Mouse (Mus musculus): ENCODE data around the gene Parp16.

DNA sequence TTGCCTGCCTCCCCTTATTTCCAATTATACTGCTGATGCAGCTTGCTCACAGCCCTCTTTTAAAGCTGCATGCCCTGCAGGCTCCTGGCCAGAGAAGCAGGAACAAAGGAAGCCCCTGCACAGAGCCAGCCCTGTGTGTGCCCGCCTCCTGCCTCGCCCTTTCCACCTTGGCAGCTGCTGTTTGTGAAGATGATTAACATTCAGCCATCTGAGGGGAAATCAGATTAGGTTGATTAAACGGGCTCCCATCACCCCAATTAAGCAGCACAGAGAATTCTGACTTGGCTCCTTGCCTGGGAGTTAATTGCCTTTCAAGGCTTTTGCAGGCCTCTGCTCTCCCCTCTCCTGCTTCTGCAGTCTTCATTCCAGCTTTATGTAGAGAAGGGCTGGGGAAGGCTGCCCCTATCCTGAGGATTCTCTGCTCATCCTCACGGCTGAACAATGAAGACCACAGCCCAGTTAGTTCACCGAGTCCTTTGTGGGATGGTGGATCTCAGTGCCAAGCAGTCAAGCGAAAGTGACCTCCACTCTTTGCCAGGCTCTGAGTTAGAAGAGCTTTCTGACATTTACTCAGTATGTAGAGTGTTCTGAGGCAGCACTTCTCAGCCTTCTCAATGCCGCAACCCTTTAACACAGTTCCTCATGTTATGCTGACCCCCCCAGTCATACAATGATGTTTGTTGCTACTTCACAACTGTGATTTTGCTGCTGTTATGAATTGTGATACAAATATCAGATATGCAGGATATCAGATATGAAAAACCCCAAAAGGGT lies 72.8 kb downstream of the Parp16 start:
- no peak for TF ChIP-seq CTCF (IDR thresholded peaks at IDR 0.05; ENCODE audit: insufficient read depth, low read length)
- no peak for TF ChIP-seq POLR2A (IDR thresholded peaks at IDR 0.05; ENCODE audit: borderline replicate concordance, extremely low read depth, low read depth, low read length)
